Mouse (Mus musculus): ENCODE data around the gene Gzma.

DNA sequence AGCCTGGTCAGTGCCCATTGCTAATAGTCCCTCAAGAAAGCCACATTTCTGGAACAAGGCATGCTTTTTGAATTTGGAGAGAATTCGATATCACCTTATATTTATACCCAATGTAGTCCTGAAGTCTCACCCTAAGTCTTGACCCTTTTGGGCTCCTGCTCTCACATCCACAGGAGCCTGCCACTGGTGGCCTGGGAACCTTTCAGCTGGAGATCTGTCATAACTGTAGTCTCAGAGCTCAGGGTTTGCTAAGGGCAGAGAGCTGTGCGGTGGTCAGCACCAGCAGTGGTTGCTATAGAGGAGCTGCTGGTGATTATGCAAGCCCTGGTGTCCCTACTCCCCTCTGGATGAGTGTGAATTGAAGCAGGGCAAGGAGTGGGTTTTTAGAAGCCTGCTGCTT is 2.4 kb downstream of the Gzma start:
- no peak for TF ChIP-seq CTCF (IDR thresholded peaks at IDR 0.05; ENCODE audit: borderline replicate concordance, control insufficient read depth, extremely low read depth, insufficient read depth, low read length, poor library complexity)
- no peak for TF ChIP-seq POLR2A (IDR thresholded peaks at IDR 0.05; ENCODE audit: control insufficient read depth, extremely low read depth, insufficient read depth, low read length, poor library complexity)

Measured in thymus, adult 2 months (tissue).